Mouse (Mus musculus) thymus, postnatal 14 days (tissue): ENCODE measurements around the gene Gm8332.
"Not testable (repeated sequence)": the region's sequence is repeated elsewhere in the genome, so short reads cannot be mapped to it uniquely, and the experiment has no call there.

Source experiments
- DNase-seq: peaks from one replicate; pipeline ENCODE4 v3.0.0; 2021

The Gm8332 gene

GRCm38 (mm10) chr12:88250000-88250399 lies at the start of gene Gm8332:
Gene Gm8332, minus strand, starts transcription at chr12:88250100.
- DNase-seq = not testable (repeated sequence)

GRCm38 (mm10) chr12:88297171-88297570 lies 47.3 kb upstream of the Gm8332 start:
- not testable (repeated sequence) for DNase-seq

GRCm38 (mm10) chr12:88293082-88293481 lies 43.2 kb upstream of the Gm8332 start:
- DNase-seq = not testable (repeated sequence)

GRCm38 (mm10) chr12:88285224-88285623 lies 35.3 kb upstream of the Gm8332 start:
- not testable (repeated sequence) for DNase-seq

GRCm38 (mm10) chr12:88274400-88274799 lies 24.5 kb upstream of the Gm8332 start, which contains the start of gene Gm5662:
Gene Gm5662, minus strand, starts transcription at chr12:88274500.
- DNase-seq = not testable (repeated sequence)

- DNase-seq = no peak
Measured at GRCm38 (mm10) chr12:88257241-88257640, 7.3 kb upstream of the Gm8332 start.

GRCm38 (mm10) chr12:88255917-88256316 lies 6.0 kb upstream of the Gm8332 start:
- not testable (repeated sequence) for DNase-seq

GRCm38 (mm10) chr12:88245786-88246185 lies 4.1 kb downstream of the Gm8332 start:
- not testable (repeated sequence) for DNase-seq

GRCm38 (mm10) chr12:88242940-88243339 lies 7.0 kb downstream of the Gm8332 start:
- DNase-seq = not testable (repeated sequence)

GRCm38 (mm10) chr12:88219445-88219844 lies 30.5 kb downstream of the Gm8332 start:
- no peak for DNase-seq

- not testable (repeated sequence) for DNase-seq
Measured at GRCm38 (mm10) chr12:88218059-88218458, 31.8 kb downstream of the Gm8332 start.

GRCm38 (mm10) chr12:88214641-88215040 lies 35.3 kb downstream of the Gm8332 start:
- DNase-seq = no peak

- not testable (repeated sequence) for DNase-seq
Measured at GRCm38 (mm10) chr12:88211458-88211857, 38.4 kb downstream of the Gm8332 start.

GRCm38 (mm10) chr12:88202856-88203255 lies 47.0 kb downstream of the Gm8332 start:
- no peak for DNase-seq
